Mouse (Mus musculus): Measurements from ENCODE around the gene Gm49396.

GRCm38 (mm10) chr7:30607706-30608309 is 44.7 kb downstream of the Gm49396 start:
- TF ChIP-seq CTCF (IDR thresholded peaks at IDR 0.05; ENCODE audit: borderline replicate concordance, extremely low read depth, insufficient read depth, insufficient read length): peak; percentile 66
- no peak for TF ChIP-seq POLR2A (IDR thresholded peaks at IDR 0.05; ENCODE audit: borderline replicate concordance, extremely low read depth, insufficient read depth, insufficient read length, poor library complexity, severe bottlenecking)

Data from brain, embryonic 14.5 days (tissue).